Mouse (Mus musculus) liver, embryonic 14.5 days (tissue): ENCODE measurements at regions not wholly inside any gene's neighbourhood (a gene's known extent, or its start where the extent isn't known, plus 50 kb on each side); places are given as distances from the start of the nearest gene placed in this dataset.

ENCODE experiments used
- CTCF ChIP-seq: IDR thresholded peaks from 2 replicates; pipeline ENCODE4 v1.5.1; 2016; ENCODE audit warnings: antibody characterized with exemption, low read depth, control low read depth
- EP300 ChIP-seq: IDR thresholded peaks from 2 replicates; pipeline ENCODE4 v1.6.1; 2016; ENCODE audit warnings: antibody characterized with exemption, low read depth

- TF ChIP-seq EP300 = no peak
- TF ChIP-seq CTCF = no peak
Observed at GRCm38 (mm10) chr16:52742166-52742565, 288.3 kb upstream of the Alcam start.
